Mouse (Mus musculus) left cerebral cortex, postnatal 4 days (tissue): ENCODE data around the gene Itga9. TPM values are rescaled to one million over a fixed set of nuclear protein-coding genes. Genes with fewer than 3 reads are reported as not detected.

Experiments
- DNase-seq: peaks from one replicate; pipeline ENCODE4 v3.0.0-alpha.2; 2022
- intact Hi-C: fragments of 180-260 bp; cut with DNase I; formaldehyde crosslinking; loops from one replicate; pipeline ENCODE4 v1.15.1; 2025
- total RNA-seq, 2 experiments: library from RNA; stranded (reverse); gene quantifications; 2 replicates each; pipeline ENCODE4 v1.2.3; 2021

The Itga9 gene
- total RNA-seq, 2 experiments from 2014 or later, result 5.4 to 6.4 TPM

GRCm38 (mm10) chr9:118645698-118646355 lies 39.3 kb downstream of the Itga9 start:
- intact Hi-C loops, result no loop called here
- DNase-seq, result no peak

GRCm38 (mm10) chr9:118647495-118647894 lies 41.0 kb downstream of the Itga9 start:
- intact Hi-C loops, result no loop called here

DNA sequence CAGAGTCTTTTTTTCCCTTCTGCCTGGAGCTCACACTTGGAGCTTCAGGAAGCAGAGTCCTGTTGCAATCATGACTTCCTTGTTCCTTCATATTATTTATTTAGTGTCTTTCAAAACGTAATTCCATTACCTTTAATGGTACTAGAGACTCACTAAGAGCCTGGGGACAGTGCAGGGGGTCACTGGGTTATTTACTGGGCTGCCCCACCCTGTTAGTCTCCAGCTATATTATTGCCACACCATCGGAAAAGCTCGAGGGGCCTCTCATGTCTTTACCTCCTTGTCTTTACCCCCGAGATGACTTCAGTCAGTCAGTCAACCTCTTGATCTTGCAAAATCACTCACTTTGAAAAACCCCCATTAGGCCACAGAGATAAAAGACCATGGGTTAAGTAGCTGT lies 44.5 kb downstream of the Itga9 start:
- intact Hi-C loops, result no loop called here
- no peak for DNase-seq

More at GRCm38 (mm10) chr9:118647495-118647894, 41.0 kb downstream of the Itga9 start:
- DNase-seq, result no peak

GRCm38 (mm10) chr9:118651939-118652338 lies 45.4 kb downstream of the Itga9 start:
- peak; percentile 53 for DNase-seq
- intact Hi-C loops, result no loop called here

DNA sequence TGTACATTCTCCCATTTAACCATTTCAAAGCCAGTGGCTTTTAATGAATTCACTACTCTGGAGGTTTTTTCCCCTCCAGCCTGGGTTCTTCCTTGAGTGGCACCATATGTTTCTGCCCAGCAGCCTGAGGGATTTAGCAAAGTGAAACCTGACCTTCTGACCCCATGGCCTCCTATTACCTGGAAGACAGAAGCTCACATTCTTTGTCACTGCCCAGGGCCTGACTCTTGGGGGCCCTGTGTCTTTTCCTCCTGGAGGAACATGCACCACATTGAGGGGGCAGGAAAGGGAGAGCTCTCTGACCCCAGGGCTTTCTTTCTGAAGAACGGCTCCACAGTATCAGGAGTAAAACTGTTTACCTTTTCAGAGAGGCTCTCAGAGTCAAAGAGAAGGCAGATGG lies 46.9 kb downstream of the Itga9 start:
- no peak for DNase-seq
- intact Hi-C loops, result no loop called here

- intact Hi-C loops, result no loop called here
- no peak for DNase-seq
Measured at GRCm38 (mm10) chr9:118654969-118655368, 48.5 kb downstream of the Itga9 start.

- no peak for DNase-seq
Measured at GRCm38 (mm10) chr9:118655726-118656125, 49.2 kb downstream of the Itga9 start.

DNA sequence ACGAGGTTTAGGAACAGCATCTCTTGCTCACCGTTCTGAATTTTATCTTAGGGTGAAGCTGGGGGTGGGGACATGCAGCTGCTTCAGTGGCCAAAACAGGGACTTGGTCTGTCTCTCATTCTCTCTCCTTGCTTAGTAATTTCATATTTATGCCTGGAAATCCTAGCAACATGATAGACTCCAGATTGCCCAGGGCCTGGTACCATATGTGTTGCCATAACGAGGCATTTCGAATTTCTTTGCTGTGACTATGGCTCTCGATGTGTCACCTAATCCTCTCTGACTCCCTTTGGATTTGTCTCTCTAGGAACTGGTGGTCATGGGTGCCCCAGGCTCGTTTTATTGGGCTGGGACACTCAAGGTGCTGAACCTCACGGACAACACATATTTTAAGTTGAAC lies 51.7 kb downstream of the Itga9 start:
- DNase-seq, result no peak
- intact Hi-C loops, result no loop called here

More at GRCm38 (mm10) chr9:118655726-118656125, 49.2 kb downstream of the Itga9 start:
- intact Hi-C loops, result no loop called here

DNA sequence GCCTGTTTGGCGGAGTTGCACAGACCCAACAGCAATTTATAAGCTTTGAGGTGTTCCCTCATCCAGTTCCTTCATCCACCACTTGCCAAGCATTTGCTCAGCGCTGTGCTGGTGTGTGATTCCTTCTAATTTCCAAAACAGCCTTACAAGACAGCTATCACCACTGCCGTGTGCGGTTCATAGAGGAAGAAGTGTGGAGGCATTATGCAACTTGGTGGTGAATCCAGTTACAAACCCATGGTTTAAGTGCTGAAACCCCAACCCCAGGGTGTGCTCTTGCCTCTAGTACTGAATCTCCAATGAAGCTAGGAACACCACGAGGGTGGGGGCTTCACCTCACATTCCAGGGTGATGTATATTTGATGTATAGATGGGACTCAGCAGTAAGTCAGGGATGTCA lies 53.3 kb downstream of the Itga9 start:
- DNase-seq, result no peak
- intact Hi-C loops, result no loop called here

GRCm38 (mm10) chr9:118660259-118660658 lies 53.8 kb downstream of the Itga9 start:
- no peak for DNase-seq
- intact Hi-C loops, result no loop called here

DNA sequence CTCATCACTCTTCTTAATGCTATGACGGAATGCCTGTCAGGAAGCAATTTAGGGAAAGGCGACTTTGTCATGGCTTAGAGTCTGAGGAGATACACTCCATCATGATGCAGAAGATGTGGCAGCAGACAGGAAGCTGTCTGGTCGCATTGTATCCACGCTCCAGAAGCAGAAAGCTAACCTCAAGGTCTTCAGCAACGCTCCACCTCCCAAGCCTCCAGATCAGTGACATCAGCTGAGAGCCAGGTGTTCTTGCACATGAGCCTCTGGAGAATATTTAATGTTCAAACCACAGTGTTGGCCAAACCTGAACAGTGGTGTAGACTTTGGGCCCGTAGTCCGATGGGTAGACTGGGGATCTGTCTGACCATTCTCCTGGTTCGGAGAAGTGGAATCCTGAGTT lies 55.5 kb downstream of the Itga9 start:
- intact Hi-C loops, result no loop called here
- DNase-seq, result no peak

DNA sequence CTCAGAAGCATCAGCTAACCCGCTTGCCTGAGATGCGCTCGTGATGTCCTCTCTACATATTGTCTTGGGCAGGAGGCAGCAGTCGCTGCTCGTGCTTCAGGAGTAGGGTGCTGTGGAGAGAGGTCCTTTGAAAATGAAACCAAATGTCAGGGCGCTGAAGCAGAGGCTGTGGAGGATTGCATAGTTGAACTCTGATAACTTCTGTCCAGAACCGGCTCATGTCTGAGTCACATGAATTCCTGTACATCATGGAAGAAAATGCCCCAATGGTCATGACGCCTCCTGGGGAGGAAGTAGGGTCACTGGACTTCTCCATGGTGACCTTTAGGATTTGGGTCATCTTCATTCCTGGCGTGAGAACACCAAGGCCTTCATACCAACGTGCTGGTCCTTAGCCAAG lies 56.0 kb downstream of the Itga9 start:
- intact Hi-C loops, result no loop called here
- no peak for DNase-seq

DNA sequence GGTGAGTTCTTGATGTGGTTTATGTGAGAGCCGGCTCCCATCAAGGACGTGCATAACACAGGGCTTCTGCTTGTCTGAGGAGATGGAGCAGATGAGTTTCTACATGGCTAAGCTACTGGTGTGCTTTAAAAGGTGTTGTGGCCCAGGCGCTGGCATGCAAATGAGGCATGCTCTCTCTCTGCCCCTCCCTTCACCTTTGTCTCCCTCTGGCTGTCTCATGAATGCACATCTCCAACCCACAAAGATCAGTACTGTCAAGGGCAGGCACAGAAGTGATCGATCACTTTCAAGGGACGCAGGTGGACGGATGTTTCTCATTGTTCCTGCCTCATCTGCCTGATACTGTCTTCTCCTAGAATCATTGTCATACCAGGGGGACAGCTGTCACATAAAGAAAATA lies 57.4 kb downstream of the Itga9 start:
- no peak for DNase-seq

DNA sequence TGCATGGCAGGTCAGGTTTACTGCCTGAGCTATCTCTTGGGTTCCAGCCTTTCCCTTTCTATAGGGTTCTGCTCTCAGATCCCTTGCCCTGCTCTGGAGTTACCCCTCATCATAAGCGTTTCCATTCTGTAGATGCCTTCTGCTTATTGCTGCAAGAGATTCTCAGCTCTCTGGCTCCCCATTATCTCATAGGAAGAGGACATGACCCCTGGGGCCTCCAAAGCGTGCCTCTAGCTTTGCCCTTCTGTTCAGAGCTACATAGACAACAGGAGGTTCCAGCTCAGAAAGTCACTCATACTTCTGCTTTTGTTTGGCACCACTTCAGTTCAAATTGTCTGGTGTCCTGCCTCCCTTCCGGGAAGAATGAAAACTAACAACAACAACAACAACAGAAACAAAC lies 59.6 kb downstream of the Itga9 start:
- intact Hi-C loops, result no loop called here

More for the DNA sequence above, 57.4 kb downstream of the Itga9 start:
- intact Hi-C loops, result no loop called here

DNA sequence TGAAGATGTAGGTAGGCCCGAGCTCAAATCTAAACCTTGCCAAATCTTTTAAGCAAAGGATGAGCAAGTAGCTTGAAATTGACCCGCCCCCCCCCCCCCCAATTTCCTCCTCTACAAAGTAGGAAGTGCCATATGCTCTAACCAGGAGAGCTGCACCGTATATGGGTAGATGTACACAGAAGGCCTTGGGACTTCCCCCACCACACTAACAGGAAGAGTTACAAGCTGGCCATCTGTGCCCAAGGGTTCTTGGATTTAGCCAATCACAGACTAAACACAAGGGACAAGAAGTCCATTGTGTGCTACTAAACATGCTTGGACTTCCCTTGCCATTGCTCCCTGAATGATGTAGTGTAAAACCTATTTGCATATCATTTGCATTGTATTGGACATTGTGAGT lies 63.2 kb downstream of the Itga9 start:
- intact Hi-C loops, result no loop called here

More for the DNA sequence above, 59.6 kb downstream of the Itga9 start:
- no peak for DNase-seq

GRCm38 (mm10) chr9:118674277-118674676 lies 67.8 kb downstream of the Itga9 start:
- intact Hi-C loops, result no loop called here
- no peak for DNase-seq

More for the DNA sequence above, 63.2 kb downstream of the Itga9 start:
- DNase-seq, result no peak

GRCm38 (mm10) chr9:118674761-118675160 lies 68.3 kb downstream of the Itga9 start:
- no peak for DNase-seq
- intact Hi-C loops, result no loop called here

GRCm38 (mm10) chr9:118675573-118676170 lies 69.2 kb downstream of the Itga9 start:
- intact Hi-C loops, result no loop called here

DNA sequence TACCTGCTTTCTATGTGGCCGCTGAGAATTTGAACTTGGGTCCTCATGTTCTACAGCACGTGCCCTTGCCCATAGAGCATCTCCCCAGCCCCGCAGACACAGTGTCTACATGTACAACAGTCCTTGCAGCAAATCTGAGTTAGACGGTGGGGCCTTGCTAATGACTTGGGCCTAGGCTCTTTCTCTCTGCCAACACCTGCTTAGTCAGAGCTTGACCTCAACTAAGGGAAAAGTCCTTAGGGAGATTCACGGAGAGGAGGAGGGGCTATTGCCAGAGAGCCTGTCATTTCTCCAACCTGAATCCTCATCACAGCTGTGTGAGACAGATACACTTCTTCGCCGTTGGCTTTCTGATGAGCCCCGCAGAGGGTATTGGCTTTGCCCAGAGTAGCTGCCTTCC lies 70.2 kb downstream of the Itga9 start:
- intact Hi-C loops, result no loop called here
- no peak for DNase-seq

More at GRCm38 (mm10) chr9:118675573-118676170, 69.2 kb downstream of the Itga9 start:
- DNase-seq, result no peak

GRCm38 (mm10) chr9:118677349-118677748 lies 70.9 kb downstream of the Itga9 start:
- no peak for DNase-seq
- intact Hi-C loops, result no loop called here

GRCm38 (mm10) chr9:118678020-118678750 lies 71.7 kb downstream of the Itga9 start:
- no peak for DNase-seq

DNA sequence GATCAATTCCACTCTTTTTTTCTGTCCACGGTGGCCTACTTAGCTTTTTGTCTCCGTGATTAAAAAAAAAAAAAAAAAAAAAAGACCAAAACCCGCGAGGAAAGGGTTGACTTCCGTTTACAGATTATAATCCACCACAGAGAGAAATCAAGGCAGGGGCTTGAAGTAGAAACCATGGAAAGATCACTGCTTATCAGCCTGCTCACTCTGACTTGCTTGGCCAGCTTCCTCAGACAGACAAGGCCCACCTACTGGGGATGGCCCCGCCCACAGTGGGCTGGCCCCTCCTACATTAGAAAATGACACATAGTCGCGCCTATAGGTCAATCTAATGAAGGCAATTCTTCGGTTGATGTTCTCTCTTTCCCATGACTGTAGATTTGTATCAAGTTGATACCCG lies 72.3 kb downstream of the Itga9 start:
- DNase-seq, result no peak
- intact Hi-C loops, result no loop called here

More at GRCm38 (mm10) chr9:118678020-118678750, 71.7 kb downstream of the Itga9 start:
- intact Hi-C loops, result no loop called here
